Mouse (Mus musculus) cerebellum, adult (tissue): ENCODE results near the gene Nav3.
A peak's percentile ranks its signal among the peaks of the same experiment; 100 is the strongest.
"Not testable (repeated sequence)": the region's sequence is repeated elsewhere in the genome, so short reads cannot be mapped to it uniquely, and the experiment has no call there.

Experiments used
- ATAC-seq: cut with Nextera tagmentation; 2 replicates; pipeline ENCODE4 v1.9.2; 2017; ENCODE audit warnings: mild to moderate bottlenecking, moderate library complexity, mixed read lengths; ENCODE audit not compliant: insufficient number of reproducible peaks, low FRiP score, low TSS enrichment

Nav3 gene

GRCm38 (mm10) chr10:110386476-110387197, 69.4 kb downstream of the Nav3 start:
- no peak for ATAC-seq

- ATAC-seq: not testable (repeated sequence)
Measured at GRCm38 (mm10) chr10:110383506-110384229, 72.3 kb downstream of the Nav3 start.

- ATAC-seq: no peak
Measured at GRCm38 (mm10) chr10:110380792-110381191, 75.2 kb downstream of the Nav3 start.

- ATAC-seq: no peak
Measured at GRCm38 (mm10) chr10:110372724-110373455, 83.1 kb downstream of the Nav3 start.

- ATAC-seq: no peak
Measured at GRCm38 (mm10) chr10:110352148-110352547, 103.9 kb downstream of the Nav3 start.

GRCm38 (mm10) chr10:110330030-110330429, 126.0 kb downstream of the Nav3 start:
- ATAC-seq: no peak

- ATAC-seq: no peak
Measured at GRCm38 (mm10) chr10:110329629-110330028, 126.4 kb downstream of the Nav3 start.

- no peak for ATAC-seq
Measured at GRCm38 (mm10) chr10:110322082-110322632, 133.8 kb downstream of the Nav3 start.

GRCm38 (mm10) chr10:110317275-110317674, 138.7 kb downstream of the Nav3 start:
- ATAC-seq: no peak

- no peak for ATAC-seq
Measured at GRCm38 (mm10) chr10:110314525-110314924, 141.5 kb downstream of the Nav3 start.

GRCm38 (mm10) chr10:110313959-110314358, 142.0 kb downstream of the Nav3 start:
- no peak for ATAC-seq

- ATAC-seq: no peak
Measured at GRCm38 (mm10) chr10:110309511-110309910, 146.5 kb downstream of the Nav3 start.

- ATAC-seq: peak; percentile 68; the same call in 1 of the 2 replicates
Measured at GRCm38 (mm10) chr10:110305609-110306008, 150.4 kb downstream of the Nav3 start.

- no peak for ATAC-seq
Measured at GRCm38 (mm10) chr10:110290016-110290623, 165.9 kb downstream of the Nav3 start.

- peak; percentile 31; the same call in 1 of the 2 replicates for ATAC-seq
Measured at GRCm38 (mm10) chr10:110283879-110284278, 172.1 kb downstream of the Nav3 start.

GRCm38 (mm10) chr10:110272818-110273217, 183.2 kb downstream of the Nav3 start:
- no peak for ATAC-seq

- no peak for ATAC-seq
Measured at GRCm38 (mm10) chr10:110270561-110270960, 185.4 kb downstream of the Nav3 start.

- ATAC-seq: peak; percentile 26; the same call in 1 of the 2 replicates
Measured at GRCm38 (mm10) chr10:110242128-110242561, 213.9 kb downstream of the Nav3 start.

- ATAC-seq: no peak
Measured at GRCm38 (mm10) chr10:110240667-110241066, 215.3 kb downstream of the Nav3 start.

GRCm38 (mm10) chr10:110233307-110233930, 222.6 kb downstream of the Nav3 start:
- peak; percentile 40; the same call in 1 of the 2 replicates for ATAC-seq
